In the genomic region with DNA sequence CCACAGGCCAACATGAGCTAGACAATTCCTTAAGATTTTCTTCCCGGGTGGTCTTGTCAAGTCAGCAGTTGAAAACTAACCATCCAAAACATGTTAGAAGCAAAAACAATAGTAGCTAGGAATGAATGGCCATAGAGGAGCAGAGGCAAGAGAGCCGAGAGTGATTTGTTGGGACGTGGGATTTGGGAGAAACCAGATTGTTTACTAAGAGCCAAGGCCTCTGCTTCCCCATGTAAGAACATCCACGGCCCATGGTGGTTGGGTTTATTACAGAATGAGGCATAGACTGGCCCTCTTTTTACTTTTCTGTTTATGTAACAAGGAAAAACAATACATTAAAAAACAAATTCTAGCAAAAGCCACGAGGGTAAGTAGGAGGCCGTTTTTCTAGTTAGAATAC, we compare ENCODE assay signal across 21 mouse cellular contexts. TPM values are rescaled to one million over a fixed set of nuclear protein-coding genes. Genes with fewer than 3 reads are reported as not detected.
DNase-seq lines count a peak whose midpoint lies in the region; ATAC-seq lines count a peak whose summit lies in the region.
"Had no signal": no experiment of that assay in that cellular context is flagged by ENCODE, and none has a peak within 500 bp of the region (broad histone marks: within the 10 kb centered on the region; RNA-seq: fewer than 3 reads in every experiment).

No protein-coding gene starts in this region.

- 84% methylated on average over 6 of the region's 6 CpGs for WGBS in heart, embryonic 10.5 days
- 54% methylated on average over 6 of the region's 6 CpGs for WGBS in kidney, embryonic 15.5 days

- peak; percentile 57 for DNase-seq in heart, embryonic 10.5 days (ENCODE audit: low spot score)
- no peak for DNase-seq in heart, postnatal 14 days
- DNase-seq in kidney, adult 9 months: no peak
- DNase-seq: adrenal gland, adult 2 months; adrenal gland, postnatal 10 days; adrenal gland, postnatal 25 days; cerebellum, adult 11 months; cerebellum, adult 18-20 months; cerebellum, adult 8-10 months; cerebellum, adult 9-11 months; cerebellum, postnatal 14 days; cerebellum, postnatal 36 days; embryo, embryonic 11 days had no signal

- ATAC-seq in kidney, embryonic 15.5 days (replicated peaks; ENCODE audit: low FRiP score): no peak
- ATAC-seq: forebrain, embryonic 14.5 days; forebrain, embryonic 16.5 days had no signal

- H3K27ac ChIP-seq in heart, embryonic 10.5 days: no peak overlapping the region
- peak overlapping the region; percentile 62; the same call in 1 of the 2 replicates for H3K27ac ChIP-seq in kidney, embryonic 15.5 days
- H3K27ac ChIP-seq: embryonic facial prominence, embryonic 13.5 days; embryonic facial prominence, embryonic 15.5 days; forebrain, embryonic 10.5 days; forebrain, embryonic 12.5 days had no signal

- no peak overlapping the region for H3K9ac ChIP-seq in kidney, embryonic 15.5 days
- H3K9ac ChIP-seq: embryonic facial prominence, embryonic 13.5 days; embryonic facial prominence, embryonic 15.5 days; forebrain, embryonic 12.5 days had no signal

- intact Hi-C loops in heart, postnatal 14 days (cut with DNase I): no loop called here

- no peak overlapping the region for H3K4me2 ChIP-seq in kidney, embryonic 15.5 days
- H3K4me2 ChIP-seq: embryonic facial prominence, embryonic 13.5 days; embryonic facial prominence, embryonic 15.5 days; forebrain, embryonic 12.5 days had no signal

- H3K4me3 ChIP-seq in heart, embryonic 10.5 days: no peak overlapping the region
- H3K4me3 ChIP-seq in kidney, embryonic 15.5 days (replicated peaks): no peak overlapping the region
- H3K4me3 ChIP-seq: embryonic facial prominence, embryonic 13.5 days; embryonic facial prominence, embryonic 15.5 days; erythroblast, embryonic 14.5 days; forebrain, embryonic 10.5 days; forebrain, embryonic 12.5 days had no signal

- H3K9me3 ChIP-seq in heart, embryonic 10.5 days: no peaks in the 10 kb centered on the region
- peaks cover 4% of the 10 kb centered on the region; the same call in 1 of the 2 replicates for H3K9me3 ChIP-seq in kidney, embryonic 15.5 days (replicated peaks)
- H3K9me3 ChIP-seq: embryonic facial prominence, embryonic 13.5 days; embryonic facial prominence, embryonic 15.5 days; forebrain, embryonic 12.5 days had no signal

- peaks cover 10% of the 10 kb centered on the region for H3K4me1 ChIP-seq in heart, embryonic 10.5 days
- H3K4me1 ChIP-seq in kidney, embryonic 15.5 days: peaks cover 34% of the 10 kb centered on the region
- H3K4me1 ChIP-seq: embryonic facial prominence, embryonic 15.5 days; forebrain, embryonic 12.5 days had no signal

- H3K27me3 ChIP-seq in heart, embryonic 10.5 days (ENCODE audit: insufficient read depth, poor library complexity, severe bottlenecking): no peaks in the 10 kb centered on the region
- H3K27me3 ChIP-seq in kidney, embryonic 15.5 days: no peaks in the 10 kb centered on the region
- H3K27me3 ChIP-seq: embryonic facial prominence, embryonic 13.5 days; embryonic facial prominence, embryonic 15.5 days; forebrain, embryonic 12.5 days had no signal

- H3K36me3 ChIP-seq in heart, embryonic 10.5 days: peaks cover 5% of the 10 kb centered on the region; the same call in 1 of the 2 replicates
- no peaks in the 10 kb centered on the region for H3K36me3 ChIP-seq in kidney, embryonic 15.5 days
- H3K36me3 ChIP-seq: embryonic facial prominence, embryonic 13.5 days; embryonic facial prominence, embryonic 15.5 days; forebrain, embryonic 12.5 days had no signal

RNA-seq across cellular contexts. Expression of a gene that starts 54.4 kb away (rescaled TPM):
- 76.1 and 79.9 TPM in 2 replicates for polyA plus RNA-seq in heart, embryonic 10.5 days (2016; fragmentation: Nextera tagmentation; extraction: Ambion mirVana)
- total RNA-seq in heart, postnatal 14 days (2021): 10 to 100 TPM; 10.2 to 10.9 TPM
- 66.3 and 70.0 TPM in 2 replicates for polyA plus RNA-seq in kidney, embryonic 15.5 days (2015; fragmentation: Nextera tagmentation; extraction: Ambion mirVana)
